Mouse (Mus musculus) spleen, adult 2 months (tissue): ENCODE results near the gene Cmtm1.

ENCODE experiments used
- CTCF ChIP-seq: fragments of 200-500 bp; IDR thresholded peaks from 2 replicates; pipeline ENCODE4 v1.5.1; 2011; ENCODE audit warnings: mild to moderate bottlenecking, inconsistent platforms; ENCODE audit not compliant: insufficient read depth, insufficient read length, insufficient replicate concordance; ENCODE audit errors: extremely low read depth
- POLR2A ChIP-seq: fragments of 200-500 bp; IDR thresholded peaks from 2 replicates; pipeline ENCODE4 v1.6.1; 2011; ENCODE audit warnings: low read depth, low read length, inconsistent platforms

- TF ChIP-seq CTCF, result no peak
- no peak for TF ChIP-seq POLR2A
Measured at GRCm38 (mm10) chr8:104348971-104349370, 39.0 kb upstream of the Cmtm1 start.
